Mouse (Mus musculus): ENCODE measurements at regions not wholly inside any gene's neighbourhood (a gene's known extent, or its start where the extent isn't known, plus 50 kb on each side); places are given as distances from the start of the nearest gene placed in this dataset.

- DNase-seq (ENCODE audit: extremely low spot score in 1 of 2, low spot score in 1 of 2) = no peak
These were observed 62.2 kb upstream of the Blcap start for GRCm38 (mm10) chr2:157633286-157633685.

- peak; percentile 63 to 96 for DNase-seq (ENCODE audit: extremely low spot score in 1 of 2, low spot score in 1 of 2)
These were observed 64.6 kb upstream of the Blcap start for GRCm38 (mm10) chr2:157635670-157636069.

GRCm38 (mm10) chr2:157640873-157641272 lies 69.8 kb upstream of the Blcap start:
- no peak for DNase-seq (ENCODE audit: extremely low spot score in 1 of 2, low spot score in 1 of 2)

GRCm38 (mm10) chr2:157663584-157664375 lies 73.4 kb upstream of the Ctnnbl1 start:
- DNase-seq (ENCODE audit: extremely low spot score in 1 of 2, low spot score in 1 of 2) = no peak

GRCm38 (mm10) chr2:157664481-157664880 lies 72.7 kb upstream of the Ctnnbl1 start:
- DNase-seq (ENCODE audit: extremely low spot score in 1 of 2, low spot score in 1 of 2) = no peak

- DNase-seq (ENCODE audit: extremely low spot score in 1 of 2, low spot score in 1 of 2) = no peak
These were observed 67.0 kb upstream of the Ctnnbl1 start for GRCm38 (mm10) chr2:157670191-157670590.

GRCm38 (mm10) chr2:157674906-157675305 lies 62.3 kb upstream of the Ctnnbl1 start:
- DNase-seq (ENCODE audit: extremely low spot score in 1 of 2, low spot score in 1 of 2) = no peak

- no peak for DNase-seq (ENCODE audit: extremely low spot score in 1 of 2, low spot score in 1 of 2)
These were observed 60.6 kb upstream of the Ctnnbl1 start for GRCm38 (mm10) chr2:157676396-157677176.

GRCm38 (mm10) chr2:157677262-157677661 lies 59.9 kb upstream of the Ctnnbl1 start:
- DNase-seq (ENCODE audit: extremely low spot score in 1 of 2, low spot score in 1 of 2) = no peak

- DNase-seq (ENCODE audit: extremely low spot score in 1 of 2, low spot score in 1 of 2) = no peak
These were observed 55.3 kb upstream of the Ctnnbl1 start for GRCm38 (mm10) chr2:157681931-157682330.

Data from frontal cortex, adult 2 months (tissue).